Mouse (Mus musculus) 3T3-L1 (cell line): ENCODE results near the gene Atp6v1e1.
"Not testable (repeated sequence)": the region's sequence is repeated elsewhere in the genome, so short reads cannot be mapped to it uniquely, and the experiment has no call there.

Experiments used
- DNase-seq: peaks from one replicate; pipeline ENCODE4 v3.0.0-alpha.2; 2015; ENCODE audit warnings: low read depth, low spot score

Atp6v1e1 gene

DNA sequence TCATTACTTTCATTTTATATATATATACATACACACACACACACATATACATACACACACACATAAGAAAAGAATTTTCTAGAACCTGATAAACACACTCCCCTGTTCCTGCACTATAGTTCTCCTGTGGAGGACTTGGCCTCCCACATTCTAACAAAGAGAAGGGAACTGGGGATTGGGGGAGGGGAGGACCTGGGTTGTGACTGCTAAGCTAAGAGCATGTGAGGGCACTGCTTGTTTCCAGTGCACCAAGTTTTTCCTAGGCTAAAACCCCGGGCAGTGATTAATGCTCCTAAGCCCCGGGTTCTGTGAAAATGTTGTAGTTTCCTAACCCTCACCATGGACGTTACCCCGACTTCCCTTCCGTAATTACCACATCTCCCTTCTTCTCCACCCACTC, 2.4 kb downstream of the Atp6v1e1 start:
- DNase-seq: no peak

DNA sequence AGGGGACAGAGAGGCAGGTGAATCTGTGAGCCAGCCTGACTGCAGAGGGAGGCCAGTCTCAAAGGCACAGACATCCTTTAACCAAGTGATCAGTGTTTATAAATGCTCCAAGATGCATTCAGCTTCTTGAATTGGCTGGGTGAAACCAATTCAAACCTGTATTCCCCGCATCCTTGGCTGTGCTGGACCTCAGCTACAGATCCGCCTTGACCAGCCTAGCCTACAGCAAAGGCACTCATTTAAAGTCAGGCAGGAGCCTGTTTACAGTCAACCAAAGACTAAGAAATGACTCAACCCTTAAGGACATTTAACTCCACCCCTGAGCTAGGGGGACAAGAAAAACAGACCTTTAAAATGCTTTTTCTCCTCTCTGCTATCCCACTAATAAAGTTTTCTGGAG, 3.3 kb downstream of the Atp6v1e1 start:
- no peak for DNase-seq

DNA sequence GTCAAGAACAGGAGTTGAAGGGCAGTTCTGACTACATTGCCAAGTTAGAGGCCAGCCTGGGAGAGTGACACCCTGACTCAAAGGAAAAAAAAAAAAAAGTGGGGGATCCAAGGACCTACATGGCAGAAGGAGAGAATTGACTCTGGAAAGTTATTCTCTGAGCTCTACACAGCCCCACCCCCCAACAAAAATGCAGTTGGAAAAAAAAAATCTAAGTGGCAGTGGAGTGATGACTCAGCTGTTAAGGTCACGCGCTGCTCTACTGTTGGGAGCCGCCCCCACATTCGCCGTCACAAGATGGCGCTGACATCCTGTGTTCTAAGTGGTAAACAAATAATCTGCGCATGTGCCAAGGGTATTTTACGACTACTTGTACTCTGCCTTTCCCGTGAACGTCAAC, 10.6 kb downstream of the Atp6v1e1 start:
- DNase-seq: not testable (repeated sequence)

DNA sequence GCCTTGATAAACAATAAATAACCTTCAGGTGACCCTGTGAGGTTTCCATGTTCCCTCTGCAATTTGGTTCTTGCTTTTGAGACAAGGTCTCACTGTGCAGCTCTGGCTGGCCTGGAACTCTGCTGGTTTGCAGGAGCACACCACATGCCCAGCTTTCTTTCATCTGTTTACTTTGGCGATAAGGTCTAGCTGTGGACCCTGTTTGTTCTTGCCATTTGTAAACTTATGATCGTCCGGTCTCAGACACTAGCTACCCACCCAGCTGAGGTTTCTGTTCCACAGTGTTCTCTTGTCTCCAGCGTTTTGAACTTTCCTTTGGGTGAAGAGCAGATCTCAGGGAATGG, 14.9 kb downstream of the Atp6v1e1 start:
- no peak for DNase-seq

DNA sequence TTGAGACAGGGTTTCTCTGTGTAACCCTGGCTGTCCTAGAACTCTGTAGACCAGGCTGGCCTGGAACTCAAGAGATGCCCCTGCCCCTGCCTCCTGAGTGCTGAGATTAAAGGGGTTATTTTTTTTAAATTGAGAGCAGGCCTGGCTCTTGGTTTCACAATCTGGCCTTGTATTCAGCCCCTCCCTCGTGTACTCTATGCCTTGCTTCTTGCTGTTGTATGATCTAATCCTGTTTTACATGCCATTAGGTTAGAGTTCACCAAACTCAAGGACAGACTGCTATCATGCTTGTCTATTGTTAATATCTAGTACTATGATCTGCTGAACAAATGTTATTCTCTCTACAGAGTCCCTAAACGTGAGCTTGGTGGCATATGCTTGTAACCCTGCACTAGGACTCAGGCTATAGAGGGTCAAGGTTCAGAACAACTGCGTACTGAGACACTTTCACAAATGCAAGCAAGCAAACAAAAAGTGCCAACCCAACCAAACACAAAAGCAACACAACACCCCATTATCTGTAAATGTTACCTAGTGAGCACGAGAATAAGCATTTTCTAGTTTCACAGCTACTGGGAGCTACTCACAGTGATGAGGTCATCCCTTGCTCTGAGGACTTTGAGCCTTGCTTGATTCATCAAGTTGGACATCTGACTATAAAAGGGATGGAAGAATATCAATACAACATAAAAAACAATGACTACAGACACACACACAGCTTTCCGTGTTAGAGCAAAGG, 15.4 kb downstream of the Atp6v1e1 start:
- no peak for DNase-seq

DNA sequence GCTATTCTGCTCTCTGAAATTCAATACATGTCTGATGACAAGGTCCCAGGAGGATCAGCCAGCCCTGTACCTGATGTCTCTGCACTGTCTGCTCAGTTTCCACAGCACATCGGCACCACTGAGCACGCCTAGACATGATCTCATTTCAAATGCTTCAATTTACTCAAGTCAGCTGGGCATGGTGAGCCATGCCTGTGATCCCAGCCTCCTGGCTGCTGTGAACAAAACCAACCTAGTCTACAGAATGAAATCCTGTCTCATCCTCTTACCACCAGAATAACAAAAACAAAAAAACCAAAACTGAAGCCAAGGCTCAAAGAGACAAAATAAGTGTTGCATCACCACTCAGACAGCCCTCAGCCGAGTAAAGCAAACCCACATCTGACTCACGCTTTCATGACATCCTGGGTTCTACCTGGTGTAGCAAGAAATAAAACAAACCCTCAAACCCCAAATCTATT, 23.0 kb downstream of the Atp6v1e1 start:
- DNase-seq: peak; percentile 38

DNA sequence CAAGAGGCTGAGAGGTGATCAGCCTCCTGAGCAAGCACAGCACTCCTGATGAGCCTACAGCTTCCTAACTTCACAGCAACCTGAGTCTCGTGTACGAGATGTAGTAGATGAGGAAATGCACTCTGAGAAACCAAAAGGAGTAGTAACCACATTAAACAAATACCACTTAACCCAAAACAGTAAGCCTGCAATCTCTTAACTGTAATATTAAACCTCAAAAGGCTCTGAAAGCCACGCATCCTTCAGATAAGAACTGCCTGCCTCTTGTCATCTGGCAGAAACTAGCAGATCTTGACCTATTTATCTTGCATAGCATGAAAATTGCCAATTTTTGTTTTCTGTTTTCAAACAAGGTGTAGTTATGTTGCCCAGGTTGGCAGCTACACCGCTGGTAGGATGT, 23.7 kb downstream of the Atp6v1e1 start:
- DNase-seq: no peak

DNA sequence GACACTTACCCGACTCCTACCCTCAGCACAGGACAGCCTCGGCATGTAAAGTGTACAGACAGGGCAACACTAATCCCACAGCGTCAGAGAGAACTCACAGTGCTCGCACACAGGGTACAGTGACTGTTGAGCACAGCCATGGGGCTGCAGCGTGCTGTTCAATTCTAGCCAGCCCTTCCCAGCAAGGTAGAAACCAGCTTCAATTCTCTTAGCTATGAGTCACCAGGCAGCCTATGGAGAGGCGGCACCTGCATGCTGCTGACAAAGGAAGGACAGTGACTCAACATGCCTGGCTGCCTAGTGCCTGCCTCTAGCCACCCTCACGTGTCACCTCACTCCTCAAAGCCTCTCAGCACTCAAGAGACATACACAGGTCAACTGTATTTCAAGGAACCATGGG, 24.6 kb downstream of the Atp6v1e1 start:
- peak; percentile 53 for DNase-seq

DNA sequence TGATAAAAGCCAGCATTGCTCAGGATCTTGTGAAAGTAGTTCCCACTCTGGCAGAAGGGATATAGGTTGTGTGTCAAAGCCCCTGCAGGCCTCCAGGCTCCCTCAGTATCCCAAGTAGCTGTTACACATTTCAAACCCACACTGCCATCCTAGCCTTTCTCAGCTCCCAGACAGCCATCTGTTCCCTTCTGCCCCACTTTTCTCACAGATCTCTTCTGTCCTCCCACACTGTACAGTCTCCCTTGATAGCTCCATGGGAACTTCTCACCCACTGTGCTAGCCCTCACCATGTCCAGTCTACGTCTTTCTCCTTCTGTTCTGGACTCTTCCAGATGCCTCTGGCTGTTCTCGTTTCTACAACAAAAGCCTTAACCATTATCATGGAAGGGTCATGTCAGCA, 26.5 kb downstream of the Atp6v1e1 start:
- no peak for DNase-seq

DNA sequence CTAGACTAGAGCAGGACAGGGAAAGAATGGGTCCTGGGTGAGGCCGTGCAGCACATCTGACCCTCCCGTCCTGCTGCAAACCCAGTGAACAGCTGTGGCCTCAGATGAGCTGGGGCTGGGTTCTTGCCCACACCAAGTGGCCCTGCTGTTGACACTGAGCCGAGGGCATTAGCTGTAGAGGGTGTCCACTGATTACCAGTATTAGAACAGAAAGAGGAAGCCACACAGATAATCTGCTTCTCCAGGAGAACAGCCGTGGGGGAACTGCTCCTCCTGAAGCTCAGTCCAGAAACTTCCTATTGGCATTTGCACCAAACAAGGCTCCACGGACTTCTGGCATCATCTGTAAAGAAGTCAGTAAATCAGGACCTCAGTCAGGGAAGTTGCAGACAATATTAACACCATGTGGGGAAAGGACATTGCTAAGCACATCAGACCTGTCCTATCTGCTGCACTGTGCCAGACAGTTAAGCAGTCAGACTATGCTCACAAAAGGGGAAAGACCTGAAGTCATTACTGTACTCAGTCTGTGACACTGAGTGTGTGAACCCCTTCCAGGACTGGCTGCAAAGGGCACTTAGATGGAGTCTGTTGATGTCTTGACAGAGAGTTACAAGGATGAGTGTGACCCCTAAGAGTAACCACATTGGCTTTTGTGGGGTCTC, 27.0 kb downstream of the Atp6v1e1 start:
- DNase-seq: no peak

DNA sequence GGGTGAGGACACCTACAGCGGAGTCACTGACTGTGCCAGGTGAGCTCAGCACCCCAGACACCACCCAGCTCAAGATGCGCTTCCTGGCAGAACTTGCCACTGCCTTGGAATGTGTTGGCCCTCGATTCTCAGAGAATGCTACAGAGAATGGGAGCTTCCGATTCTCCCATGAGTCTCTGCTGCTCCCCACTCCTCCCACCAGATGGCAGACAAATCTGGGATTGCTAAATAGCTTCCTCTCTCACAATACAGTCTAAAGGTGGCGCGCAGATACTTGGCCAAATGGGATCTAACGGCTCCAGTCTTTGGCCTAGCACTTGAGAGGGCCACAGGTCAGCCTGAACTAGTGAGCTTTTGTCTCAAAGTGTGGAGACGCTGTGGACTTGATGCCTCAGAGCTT, 29.6 kb downstream of the Atp6v1e1 start:
- peak; percentile 34 for DNase-seq

DNA sequence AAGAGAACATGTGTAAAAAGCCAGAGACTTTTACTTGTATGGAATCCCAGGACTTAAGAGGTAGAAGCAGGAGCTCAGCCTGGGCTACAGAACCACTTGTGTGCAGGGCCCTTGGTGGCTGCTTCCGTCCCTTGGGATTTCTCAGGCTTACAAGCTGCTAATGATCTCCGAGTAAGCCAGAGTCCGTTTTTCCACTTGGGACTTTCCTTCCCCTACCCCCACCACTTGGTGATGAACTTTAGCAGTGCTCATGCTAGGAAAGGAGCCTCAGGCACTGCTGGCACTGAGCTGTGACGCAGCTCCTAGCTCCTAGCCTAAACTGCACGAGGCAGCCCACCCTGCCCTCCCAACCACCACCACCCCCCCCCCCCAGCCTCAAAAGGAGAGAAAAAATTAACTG, 31.9 kb downstream of the Atp6v1e1 start:
- no peak for DNase-seq

DNA sequence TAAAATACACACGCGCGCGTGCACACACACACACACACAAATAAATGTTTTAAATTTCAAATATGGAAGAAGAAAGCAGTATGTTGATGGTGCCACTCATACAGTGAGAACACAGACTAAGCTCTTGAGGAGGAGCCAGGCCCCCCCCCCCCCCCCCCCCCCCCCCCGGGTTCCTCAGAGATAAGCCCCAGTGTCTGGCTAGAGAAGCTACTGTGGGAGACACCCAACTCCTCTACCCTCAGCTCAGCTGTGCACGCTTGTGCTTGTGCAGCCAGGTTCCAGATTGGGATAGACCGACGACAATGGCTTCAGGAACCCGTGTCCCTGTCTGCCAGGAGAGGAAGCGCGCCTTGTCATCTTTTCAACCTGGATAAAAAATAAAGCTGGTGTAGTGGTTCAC, 32.4 kb downstream of the Atp6v1e1 start:
- no peak for DNase-seq

DNA sequence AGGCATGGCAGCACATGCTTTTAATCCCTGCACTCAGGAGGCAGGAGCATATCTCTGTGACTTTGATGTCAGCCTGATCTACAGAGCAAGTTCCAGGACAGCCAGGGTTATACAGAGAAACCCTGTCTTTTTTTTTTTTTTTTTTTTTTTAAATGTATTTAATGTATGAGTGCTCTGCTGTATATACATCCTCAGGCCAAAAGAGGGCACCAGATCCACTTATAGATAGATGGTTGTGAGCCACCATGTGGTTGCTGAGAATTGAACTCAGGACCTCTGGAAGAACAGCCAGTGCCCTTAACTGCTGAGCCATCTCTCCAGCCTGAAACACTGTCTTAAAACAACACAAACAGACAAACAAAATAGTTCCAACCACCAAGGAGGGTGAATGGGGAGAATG, 33.7 kb downstream of the Atp6v1e1 start:
- peak; percentile 77 for DNase-seq

DNA sequence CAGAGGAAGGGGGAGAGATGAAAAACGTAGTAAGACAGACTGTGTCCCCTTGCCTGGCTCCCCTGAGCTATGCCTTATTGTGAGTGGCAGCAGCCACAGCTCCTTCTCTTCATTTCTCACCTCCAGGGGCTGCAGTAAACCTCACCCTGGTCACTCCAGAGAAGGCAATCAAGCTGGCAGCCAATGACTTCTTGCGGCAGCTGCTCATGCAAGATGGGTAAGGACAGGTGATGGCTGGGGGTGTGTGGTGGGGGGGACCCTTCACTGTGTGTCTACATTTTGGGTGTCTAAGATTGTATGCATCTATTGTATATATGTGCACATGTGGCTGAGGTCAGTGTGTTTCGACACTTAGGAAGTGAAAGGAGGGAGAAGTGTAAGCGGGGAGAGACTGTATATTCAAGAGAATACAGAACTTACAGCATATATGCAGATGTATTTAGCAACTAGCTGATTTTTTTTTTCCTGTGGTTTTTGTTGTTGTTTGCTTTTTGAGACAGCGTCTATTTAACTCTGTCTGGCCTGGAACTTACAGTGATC, 34.5 kb downstream of the Atp6v1e1 start:
- no peak for DNase-seq

DNA sequence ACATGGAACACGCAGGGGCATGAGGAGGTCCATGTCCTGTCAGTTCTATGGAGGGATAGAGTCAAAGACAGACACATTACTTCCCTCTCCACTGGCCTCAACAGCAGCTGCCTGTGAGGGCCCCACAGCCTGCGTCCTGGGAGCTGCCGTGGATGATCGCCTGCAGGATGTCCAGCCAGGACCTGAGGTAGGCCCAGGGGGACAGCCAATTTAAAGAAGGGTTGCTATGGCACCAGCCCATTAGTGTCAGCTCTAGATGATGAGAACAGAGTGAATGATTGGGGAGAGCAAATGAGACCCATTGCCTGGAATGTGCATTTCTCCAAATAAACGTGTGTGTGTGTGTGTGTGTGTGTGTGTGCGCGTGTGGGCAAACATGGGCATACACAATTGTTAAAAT, 38.2 kb downstream of the Atp6v1e1 start:
- DNase-seq: no peak

DNA sequence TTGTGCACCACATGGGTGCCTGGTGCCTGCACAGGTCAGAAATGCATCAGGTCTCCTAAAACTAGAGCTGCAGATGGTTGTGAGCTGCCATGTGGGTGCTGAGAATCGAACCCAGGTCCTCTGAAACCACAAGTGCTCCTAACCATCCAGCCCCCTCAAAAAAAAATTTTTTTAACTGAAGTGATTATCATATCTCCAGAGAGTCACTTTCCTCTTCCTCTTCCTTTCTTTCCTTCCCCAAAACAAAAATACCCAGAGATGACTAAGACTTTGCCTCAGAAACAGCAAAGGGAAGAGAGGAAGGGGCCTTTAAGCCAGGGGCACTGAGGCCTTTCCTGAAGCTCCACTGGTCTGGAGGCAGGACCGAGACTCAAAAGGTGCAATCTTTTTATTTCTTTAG, 39.6 kb downstream of the Atp6v1e1 start:
- no peak for DNase-seq

DNA sequence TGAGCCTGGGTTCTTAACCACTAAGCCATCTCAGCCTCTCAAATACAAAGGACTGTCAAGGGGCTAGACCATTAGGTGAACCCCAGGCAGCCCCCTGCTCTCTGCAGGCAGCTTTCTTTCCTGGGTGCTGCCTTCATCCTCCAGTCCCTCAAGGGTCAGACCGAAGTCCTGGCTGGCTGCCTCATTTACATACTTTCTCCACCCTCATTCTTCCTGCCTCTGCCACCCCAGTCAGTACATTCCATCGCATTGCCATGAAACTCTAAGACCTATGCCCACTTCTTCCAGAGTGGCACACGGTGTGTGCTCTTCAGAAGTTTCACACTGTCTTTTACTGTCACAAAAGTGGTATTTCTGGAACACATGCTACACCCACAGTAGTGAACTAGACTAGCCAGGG, 44.4 kb downstream of the Atp6v1e1 start:
- DNase-seq: no peak

DNA sequence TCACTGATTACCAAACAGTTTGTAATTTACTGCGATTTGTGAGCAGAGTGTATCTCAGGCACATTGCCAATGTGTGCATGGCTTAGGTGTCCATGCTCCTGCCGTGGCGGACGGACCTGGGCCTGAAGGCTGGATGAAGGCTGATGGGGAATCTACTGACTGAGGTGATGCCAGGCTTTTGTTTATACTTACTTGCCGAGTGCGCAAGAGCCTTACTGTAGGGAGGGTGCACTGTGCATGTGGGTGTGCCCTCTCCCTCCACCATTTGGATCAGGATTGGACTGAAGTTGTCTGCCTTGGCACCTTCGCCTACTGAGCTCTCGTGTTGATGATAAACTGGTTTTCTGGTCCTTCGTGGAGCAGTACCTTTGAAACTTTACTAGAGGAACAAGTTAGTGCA, 45.1 kb downstream of the Atp6v1e1 start:
- DNase-seq: no peak

DNA sequence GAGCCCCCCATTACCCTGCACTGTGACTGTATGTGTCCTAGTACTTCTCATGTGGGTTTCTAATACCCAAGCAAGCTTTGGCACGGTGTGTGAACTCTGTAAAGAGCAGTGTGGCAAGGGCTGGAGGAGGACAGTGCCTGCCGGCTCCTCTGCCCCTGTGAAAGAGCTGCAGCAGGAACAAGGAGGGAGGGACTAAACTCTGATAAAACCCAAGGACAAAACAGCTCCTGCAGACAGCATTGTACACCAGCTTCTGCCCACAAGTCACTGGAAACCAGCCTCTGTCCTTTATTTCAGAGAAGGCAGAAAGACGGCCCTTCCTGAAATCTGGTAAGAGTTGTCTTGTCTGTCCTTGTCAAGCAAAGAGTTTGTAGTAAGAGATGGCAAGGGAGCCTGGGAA, 46.3 kb downstream of the Atp6v1e1 start:
- no peak for DNase-seq

DNA sequence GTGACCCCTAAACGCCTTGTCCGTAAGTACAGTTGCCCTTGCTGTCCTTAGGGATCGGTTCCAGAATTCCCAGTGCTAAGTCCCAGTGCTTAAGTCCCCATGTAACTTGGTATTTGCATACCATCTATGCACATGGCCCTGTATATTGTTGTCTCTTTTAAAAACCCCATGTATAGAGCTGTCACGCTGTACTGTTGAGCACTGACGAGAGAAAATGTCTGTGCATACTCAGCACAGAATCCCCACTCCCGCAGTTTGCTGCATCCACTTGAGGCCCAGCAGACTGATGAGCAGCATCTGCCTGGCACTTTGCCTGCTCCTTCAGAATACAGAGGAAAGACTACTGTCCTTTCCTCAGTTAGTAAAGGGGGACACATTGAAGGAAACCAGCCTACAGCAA, 48.8 kb downstream of the Atp6v1e1 start:
- no peak for DNase-seq

DNA sequence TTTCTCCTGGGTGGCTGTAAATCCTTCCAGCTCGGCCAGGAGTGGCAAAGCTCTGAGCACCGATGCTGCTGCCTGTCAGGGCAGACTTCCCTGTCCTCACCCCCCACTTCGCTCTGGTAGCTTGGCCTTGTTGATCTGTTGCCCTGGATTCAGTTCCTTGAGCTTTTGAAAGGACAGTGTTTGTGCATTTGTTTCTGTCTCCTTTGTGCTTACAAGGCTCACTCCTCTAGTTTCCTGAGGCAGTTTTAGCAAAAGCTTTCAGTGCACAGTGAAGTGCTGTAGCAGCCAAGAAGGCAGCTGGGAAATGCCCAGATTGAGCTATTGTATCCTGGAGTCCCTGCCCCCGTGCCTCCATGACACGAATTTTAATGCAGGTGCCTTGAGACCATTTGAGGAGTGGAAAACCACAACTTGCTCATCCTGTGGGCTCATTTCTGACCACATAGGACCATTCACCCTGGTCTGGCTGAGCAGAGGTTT, 49.4 kb downstream of the Atp6v1e1 start, which contains the start of gene Slc25a18:
TSS of gene Slc25a18 (plus strand) at position 430 of the 480 bp plus-strand sequence.
- no peak for DNase-seq

DNA sequence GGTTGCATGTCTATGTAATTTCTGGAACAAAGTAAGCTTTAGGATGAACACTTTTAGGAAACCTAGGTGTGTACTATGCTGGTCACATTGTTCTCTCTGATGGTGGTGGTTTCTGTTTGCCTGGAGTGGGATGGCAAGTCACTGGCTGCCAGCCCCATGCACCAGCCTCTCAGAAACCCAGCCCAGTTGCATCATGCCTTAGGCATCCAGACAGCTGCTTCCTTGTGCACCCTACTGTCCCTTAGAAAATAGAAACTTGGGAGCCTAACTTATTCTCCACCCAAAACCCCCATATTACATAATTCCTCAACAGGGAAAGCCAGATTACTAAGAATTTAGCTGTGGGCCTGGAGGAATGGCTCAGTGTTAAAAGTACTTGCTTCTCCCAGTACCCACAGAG, 50.6 kb downstream of the Atp6v1e1 start:
- DNase-seq: peak; percentile 75
